Mouse (Mus musculus) lung, postnatal 0 days (tissue): ENCODE measurements at regions not wholly inside any gene's neighbourhood (a gene's known extent, or its start where the extent isn't known, plus 50 kb on each side); places are given as distances from the start of the nearest gene placed in this dataset.

ENCODE experiments used
- ATAC-seq: fragments of 200-750 bp; cut with Nextera tagmentation; 2 replicates; pipeline ENCODE4 v1.8.0; 2017; ENCODE audit warnings: moderate library complexity
- DNase-seq: peaks from one replicate; pipeline ENCODE4 v3.0.0-alpha.2; 2016; ENCODE audit warnings: low spot score
- H3K27ac ChIP-seq: fragments of 300-500 bp; sonication (generic); 2 replicates; pipeline ENCODE4 v1.5.1; 2014; ENCODE audit warnings: antibody characterized with exemption, mild to moderate bottlenecking, low read length, mixed read lengths
- H3K27me3 ChIP-seq: fragments of 300-500 bp; sonication (generic); replicated peaks from 2 replicates; pipeline ENCODE4 v1.6.1; 2014; ENCODE audit warnings: low read length, mixed read lengths; ENCODE audit not compliant: insufficient read depth
- H3K36me3 ChIP-seq: fragments of 300-500 bp; sonication (generic); 2 replicates; pipeline ENCODE4 v1.6.1; 2014; ENCODE audit warnings: low read length, mixed read lengths; ENCODE audit not compliant: insufficient read depth
- H3K4me1 ChIP-seq: fragments of 300-500 bp; sonication (generic); 2 replicates; pipeline ENCODE4 v1.6.1; 2014; ENCODE audit warnings: antibody characterized with exemption, low read depth, low read length, mixed read lengths; ENCODE audit not compliant: insufficient read depth
- H3K4me2 ChIP-seq: fragments of 300-500 bp; sonication (generic); replicated peaks from 2 replicates; pipeline ENCODE4 v1.6.1; 2014; ENCODE audit warnings: low read depth, mild to moderate bottlenecking, low read length, moderate library complexity, mixed read lengths
- H3K4me3 ChIP-seq: fragments of 300-500 bp; sonication (generic); 2 replicates; pipeline ENCODE4 v1.5.1; 2014; ENCODE audit warnings: low read depth, low read length
- H3K9ac ChIP-seq: fragments of 300-500 bp; sonication (generic); replicated peaks from 2 replicates; pipeline ENCODE4 v1.6.1; 2014; ENCODE audit warnings: low read depth, mild to moderate bottlenecking
- H3K9me3 ChIP-seq: fragments of 300-500 bp; sonication (generic); 2 replicates; pipeline ENCODE4 v1.6.1; 2016; ENCODE audit warnings: low read length, mixed read lengths
- CTCF ChIP-seq: IDR thresholded peaks from 2 replicates; pipeline ENCODE4 v1.5.1; 2016; ENCODE audit warnings: antibody characterized with exemption, mild to moderate bottlenecking
- EP300 ChIP-seq: IDR thresholded peaks from 2 replicates; pipeline ENCODE4 v1.6.1; 2016; ENCODE audit warnings: antibody characterized with exemption, mild to moderate bottlenecking, control low read depth
- WGBS: fragments of 180-500 bp; shearing (Covaris S2); extraction: QIAGEN DNeasy Blood & Tissue Kit; methylation state at CpG from one replicate; pipeline ENCODE4 v1.1.7; 2014; 5-methylcytosine and 5-hydroxymethylcytosine counted together

GRCm38 (mm10) chr13:53862336-53862735, 193.2 kb downstream of the Drd1 start:
- Histone ChIP-seq H3K9ac (no peak overlapping the region), H3K27me3 (no peaks in the 10 kb centered on the region), H3K9me3 (no peaks in the 10 kb centered on the region), H3K36me3 (no peaks in the 10 kb centered on the region), H3K4me3 (no peak overlapping the region), H3K4me2 (no peak overlapping the region), H3K27ac (no peak overlapping the region), H3K4me1 (no peaks in the 10 kb centered on the region)
- 43% methylated on average over 4 of the region's 4 CpGs for WGBS
- no peak for DNase-seq
- TF ChIP-seq EP300 (no peak), CTCF (no peak)
- no peak for ATAC-seq

DNA sequence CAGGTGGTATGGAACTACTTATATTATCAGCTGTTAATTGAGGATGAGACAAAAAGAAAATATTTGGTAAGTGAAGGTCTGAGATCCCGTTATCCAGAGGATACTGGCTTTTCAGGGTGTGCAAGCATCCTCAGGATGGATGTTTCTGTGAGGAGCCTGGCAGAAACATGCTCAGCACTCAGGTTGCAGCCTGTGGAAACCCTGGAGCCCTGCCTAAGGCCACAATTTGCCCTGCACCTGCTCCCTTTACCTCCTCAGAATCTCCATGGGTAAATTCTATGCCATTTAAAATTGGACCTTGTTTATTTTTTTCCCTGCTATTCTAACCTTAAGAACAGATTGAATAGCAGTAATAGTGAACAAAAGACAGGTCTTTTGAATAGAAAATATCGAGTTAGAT, 201.3 kb downstream of the Drd1 start:
- WGBS, result 67% methylated on average over 2 of the region's 2 CpGs
- no peak for TF ChIP-seq CTCF
- no peak for TF ChIP-seq EP300
- DNase-seq, result no peak
- Histone ChIP-seq H3K27me3 (no peaks in the 10 kb centered on the region), H3K4me3 (no peak overlapping the region), H3K27ac (no peak overlapping the region), H3K9me3 (no peaks in the 10 kb centered on the region), H3K9ac (no peak overlapping the region), H3K36me3 (no peaks in the 10 kb centered on the region), H3K4me2 (no peak overlapping the region), H3K4me1 (no peaks in the 10 kb centered on the region)
- no peak for ATAC-seq

DNA sequence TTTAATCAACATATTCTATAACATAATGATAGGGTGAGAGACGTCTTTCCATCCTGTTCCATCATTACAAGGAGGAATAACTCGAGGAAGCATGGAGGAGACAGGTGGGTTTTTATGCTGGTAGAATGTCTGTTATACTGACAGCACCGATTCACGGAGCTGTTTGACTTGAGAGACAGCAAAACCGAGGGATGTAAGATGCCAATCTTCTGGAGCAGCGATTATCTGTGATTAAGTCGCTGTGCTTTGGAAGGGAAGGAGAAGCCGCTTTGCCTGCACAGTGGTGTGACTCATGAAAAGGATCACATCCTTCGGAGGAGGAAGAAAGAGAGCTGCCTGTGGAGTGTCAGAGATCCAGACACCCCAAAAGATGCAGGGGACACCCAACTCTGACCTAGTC, 205.4 kb downstream of the Drd1 start:
- DNase-seq (no peak), ATAC-seq (no peak)
- Histone ChIP-seq H3K27me3 (no peaks in the 10 kb centered on the region), H3K36me3 (no peaks in the 10 kb centered on the region), H3K4me2 (no peak overlapping the region), H3K27ac (no peak overlapping the region), H3K4me1 (no peaks in the 10 kb centered on the region), H3K4me3 (no peak overlapping the region), H3K9ac (no peak overlapping the region), H3K9me3 (no peaks in the 10 kb centered on the region)
- TF ChIP-seq CTCF (no peak), EP300 (no peak)
- WGBS, result 78% methylated on average over 9 of the region's 9 CpGs

DNA sequence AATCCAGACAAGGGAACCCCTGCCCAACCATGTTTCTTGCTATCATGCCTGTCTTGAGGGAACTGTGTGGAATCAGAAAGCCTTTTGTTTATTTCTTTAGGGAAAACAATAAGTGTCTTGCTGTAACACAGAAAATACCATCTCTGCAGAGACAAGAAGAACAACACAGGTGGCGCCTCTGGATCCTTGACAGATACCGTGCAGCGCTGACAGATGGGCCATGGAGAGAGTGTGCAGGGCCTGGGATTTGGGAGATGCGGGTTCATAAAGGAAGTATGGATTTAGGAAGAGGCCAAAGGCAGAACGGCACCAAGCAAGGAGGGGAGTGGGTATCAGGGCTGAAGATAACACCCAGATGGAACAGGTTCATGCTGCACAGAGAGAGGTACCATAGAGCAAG, 209.3 kb downstream of the Drd1 start:
- no peak for TF ChIP-seq CTCF
- TF ChIP-seq EP300, result no peak
- Histone ChIP-seq H3K27me3 (no peaks in the 10 kb centered on the region), H3K9me3 (no peaks in the 10 kb centered on the region), H3K4me1 (no peaks in the 10 kb centered on the region), H3K4me3 (no peak overlapping the region), H3K4me2 (no peak overlapping the region), H3K36me3 (no peaks in the 10 kb centered on the region), H3K27ac (no peak overlapping the region), H3K9ac (no peak overlapping the region)
- DNase-seq, result no peak
- ATAC-seq, result no peak
- 79% methylated on average over 5 of the region's 5 CpGs for WGBS

DNA sequence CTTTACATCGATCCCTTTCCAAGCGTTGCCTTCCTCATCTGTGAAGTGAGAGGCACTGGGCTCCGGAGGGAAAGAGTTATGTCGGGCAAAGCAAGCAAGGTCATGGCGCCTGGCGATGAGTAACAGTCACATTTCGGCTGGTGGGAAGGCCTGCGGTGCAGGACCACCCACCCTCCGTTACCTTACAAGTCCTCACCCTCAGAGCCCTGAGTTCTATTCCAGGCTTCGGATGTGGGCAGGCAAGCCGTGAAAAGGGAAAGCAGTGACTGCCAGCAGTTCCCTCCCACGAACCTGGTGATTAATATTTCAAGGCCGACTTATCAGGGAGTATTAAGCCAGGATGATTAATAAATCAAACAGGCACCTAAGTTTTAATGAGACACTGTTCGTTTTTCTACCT, 209.7 kb downstream of the Drd1 start:
- Histone ChIP-seq H3K36me3 (no peaks in the 10 kb centered on the region), H3K4me3 (no peak overlapping the region), H3K4me2 (no peak overlapping the region), H3K27ac (no peak overlapping the region), H3K4me1 (no peaks in the 10 kb centered on the region), H3K27me3 (no peaks in the 10 kb centered on the region), H3K9me3 (no peaks in the 10 kb centered on the region), H3K9ac (no peak overlapping the region)
- 78% methylated on average over 14 of the region's 14 CpGs for WGBS
- ATAC-seq (no peak), DNase-seq (no peak)
- TF ChIP-seq EP300 (no peak), CTCF (no peak)

DNA sequence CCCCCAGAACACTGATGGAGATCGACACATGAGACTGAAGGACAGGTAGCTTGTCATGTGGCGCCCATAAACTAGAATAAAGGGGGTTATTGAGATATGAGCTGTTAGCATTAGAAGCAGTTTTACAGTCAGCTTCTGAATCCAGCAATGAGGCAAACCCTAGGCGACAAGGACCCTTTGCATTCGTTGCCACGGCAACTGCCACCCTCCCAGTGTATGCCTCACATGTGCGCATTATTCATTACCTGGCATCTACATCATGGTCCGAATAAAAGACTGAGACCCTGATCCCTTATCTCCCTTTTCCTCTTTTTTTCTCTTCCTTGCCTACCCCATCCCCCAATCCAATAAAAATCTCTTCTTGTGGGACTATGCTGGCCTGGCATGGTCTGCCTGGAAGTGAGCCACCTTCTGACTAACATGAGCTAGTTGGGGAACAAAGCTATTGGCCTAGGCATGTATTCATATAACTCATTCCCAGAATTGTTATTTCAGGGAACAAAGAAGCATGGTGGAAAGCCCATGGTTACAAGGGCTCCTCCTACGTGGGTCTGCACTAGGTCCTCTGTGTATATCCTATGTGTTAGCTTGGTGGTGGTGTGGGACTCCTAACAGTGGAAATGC, 229.4 kb downstream of the Drd1 start:
- 66% methylated on average over 8 of the region's 8 CpGs for WGBS
- Histone ChIP-seq H3K9me3 (no peaks in the 10 kb centered on the region), H3K27ac (no peak overlapping the region), H3K4me1 (no peaks in the 10 kb centered on the region), H3K4me2 (no peak overlapping the region), H3K9ac (no peak overlapping the region), H3K36me3 (no peaks in the 10 kb centered on the region), H3K27me3 (no peaks in the 10 kb centered on the region), H3K4me3 (no peak overlapping the region)
- no peak for DNase-seq
- ATAC-seq, result no peak
- TF ChIP-seq CTCF (no peak), EP300 (no peak)

GRCm38 (mm10) chr13:53822061-53822460, 233.4 kb downstream of the Drd1 start:
- no peak overlapping the region for H3K4me2 ChIP-seq
- 70% methylated on average over 8 of the region's 8 CpGs for WGBS
- H3K9ac ChIP-seq, result no peak overlapping the region
- no peaks in the 10 kb centered on the region for H3K9me3 ChIP-seq
- H3K4me3 ChIP-seq, result no peak overlapping the region
- ATAC-seq, result no peak
- no peaks in the 10 kb centered on the region for H3K27me3 ChIP-seq
- H3K4me1 ChIP-seq, result no peaks in the 10 kb centered on the region
- H3K27ac ChIP-seq, result no peak overlapping the region
- no peak for DNase-seq
- no peaks in the 10 kb centered on the region for H3K36me3 ChIP-seq
- TF ChIP-seq CTCF (no peak), EP300 (no peak)
